Mouse (Mus musculus): Measurements from ENCODE around the gene Resf1. TPM values are rescaled to one million over a fixed set of nuclear protein-coding genes. Genes with fewer than 3 reads are reported as not detected.
"Not testable (repeated sequence)": the region's sequence is repeated elsewhere in the genome, so short reads cannot be mapped to it uniquely, and the experiment has no call there.

Gene Resf1
- total RNA-seq, 2 experiments from 2014 or later, result 13.9 to 15.6 TPM

GRCm38 (mm10) chr6:149337990-149338389 lies 28.8 kb downstream of the Resf1 start:
- DNase-seq (ENCODE audit: extremely low spot score in 1 of 2, low spot score in 2 of 2), result no peak
- intact Hi-C loops (cut with DNase I), result no loop called here

GRCm38 (mm10) chr6:149338622-149339021 lies 29.4 kb downstream of the Resf1 start:
- intact Hi-C loops (cut with DNase I), result no loop called here
- no peak for DNase-seq (ENCODE audit: extremely low spot score in 1 of 2, low spot score in 2 of 2)

GRCm38 (mm10) chr6:149343802-149344201 lies 34.6 kb downstream of the Resf1 start:
- intact Hi-C loops (cut with DNase I), result no loop called here
- no peak for DNase-seq (ENCODE audit: extremely low spot score in 1 of 2, low spot score in 2 of 2)

- intact Hi-C loops (cut with DNase I), result no loop called here
- no peak for DNase-seq (ENCODE audit: extremely low spot score in 1 of 2, low spot score in 2 of 2)
Observed at GRCm38 (mm10) chr6:149344372-149344771, 35.2 kb downstream of the Resf1 start.

GRCm38 (mm10) chr6:149348211-149348610 lies 39.0 kb downstream of the Resf1 start:
- intact Hi-C loops (cut with DNase I); DNase-seq (ENCODE audit: extremely low spot score in 1 of 2, low spot score in 2 of 2): not testable (repeated sequence)

- intact Hi-C loops (cut with DNase I), result no loop called here
- DNase-seq (ENCODE audit: extremely low spot score in 1 of 2, low spot score in 2 of 2), result no peak
Observed at GRCm38 (mm10) chr6:149354826-149355495, 45.7 kb downstream of the Resf1 start.

GRCm38 (mm10) chr6:149355799-149356198 lies 46.6 kb downstream of the Resf1 start:
- DNase-seq (ENCODE audit: extremely low spot score in 1 of 2, low spot score in 2 of 2); intact Hi-C loops (cut with DNase I): not testable (repeated sequence)

- no peak for DNase-seq (ENCODE audit: extremely low spot score in 1 of 2, low spot score in 2 of 2)
- intact Hi-C loops (cut with DNase I), result no loop called here
Observed at GRCm38 (mm10) chr6:149357155-149357554, 47.9 kb downstream of the Resf1 start.

- intact Hi-C loops (cut with DNase I); DNase-seq (ENCODE audit: extremely low spot score in 1 of 2, low spot score in 2 of 2): not testable (repeated sequence)
Observed at GRCm38 (mm10) chr6:149362533-149362932, 53.3 kb downstream of the Resf1 start.

GRCm38 (mm10) chr6:149365975-149366374 lies 56.8 kb downstream of the Resf1 start:
- intact Hi-C loops (cut with DNase I); DNase-seq (ENCODE audit: extremely low spot score in 1 of 2, low spot score in 2 of 2): not testable (repeated sequence)

- no peak for DNase-seq (ENCODE audit: extremely low spot score in 1 of 2, low spot score in 2 of 2)
- intact Hi-C loops (cut with DNase I), result no loop called here
Observed at GRCm38 (mm10) chr6:149366403-149366802, 57.2 kb downstream of the Resf1 start.

GRCm38 (mm10) chr6:149374986-149375457 lies 65.8 kb downstream of the Resf1 start:
- peak; percentile 11 to 68 for DNase-seq (ENCODE audit: extremely low spot score in 1 of 2, low spot score in 2 of 2)
- intact Hi-C loops (cut with DNase I), result loop anchor here (5.0 kb wide), 1 partner anchor 248 kb away; no protein-coding TSS in a partner anchor

- no peak for DNase-seq (ENCODE audit: extremely low spot score in 1 of 2, low spot score in 2 of 2)
- intact Hi-C loops (cut with DNase I), result no loop called here
Observed at GRCm38 (mm10) chr6:149383531-149383930, 74.3 kb downstream of the Resf1 start.

Other genes with a start within 250 kb of the Resf1 start
- 10 to 100 TPM; 45.6 to 48.6 TPM for gene Dennd5b, start 207.7 kb upstream of the Resf1 start, total RNA-seq (2021)
- gene Gm10203, start 179.2 kb upstream of the Resf1 start, total RNA-seq (2021), result not detected
- 1 to 10 TPM; 1.6 to 2.3 TPM for gene Etfbkmt, start 169.6 kb upstream of the Resf1 start, total RNA-seq (2021)
- 10 to 100 TPM; 37.8 to 39.2 TPM for gene Amn1, start 120.7 kb upstream of the Resf1 start, total RNA-seq (2021)
- gene Bicd1, start 99.5 kb downstream of the Resf1 start, total RNA-seq (2021), result 10 to 100 TPM; 54.9 to 56.7 TPM